Mouse (Mus musculus) E14TG2a.4 (cell line): ENCODE measurements at regions not wholly inside any gene's neighbourhood (a gene's known extent, or its start where the extent isn't known, plus 50 kb on each side); places are given as distances from the start of the nearest gene placed in this dataset.

Source experiments
- CTCF ChIP-seq: conservative IDR thresholded peaks from 2 replicates; pipeline ENCODE4 v1.5.1; 2014; ENCODE audit warnings: low read length
- NANOG ChIP-seq: IDR thresholded peaks from 2 replicates; pipeline ENCODE4 v1.6.1; 2014; ENCODE audit warnings: borderline replicate concordance, low read length, mixed read lengths
- POU5F1 ChIP-seq: IDR thresholded peaks from 2 replicates; pipeline ENCODE4 v1.6.1; 2014; ENCODE audit warnings: low read length, borderline replicate concordance

GRCm38 (mm10) chr5:46488140-46488942 lies 630.9 kb upstream of the Lcorl start:
- no peak for TF ChIP-seq CTCF
- no peak for TF ChIP-seq POU5F1
- TF ChIP-seq NANOG = no peak
